Mouse (Mus musculus) liver, postnatal 0 days (tissue): Measurements from ENCODE around the gene Prkcq. TPM values are rescaled to one million over a fixed set of nuclear protein-coding genes. Genes with fewer than 3 reads are reported as not detected.
"Not testable (repeated sequence)": the region's sequence is repeated elsewhere in the genome, so short reads cannot be mapped to it uniquely, and the experiment has no call there.

ENCODE experiments used
- ATAC-seq: fragments of 200-750 bp; cut with Nextera tagmentation; 2 replicates; pipeline ENCODE4 v1.8.0; 2017; ENCODE audit warnings: mild to moderate bottlenecking, moderate library complexity
- DNase-seq: peaks from one replicate; pipeline ENCODE4 v3.0.0-alpha.2; 2016
- H3K27ac ChIP-seq: fragments of 300-500 bp; sonication (generic); 2 replicates; pipeline ENCODE4 v1.5.1; 2014; ENCODE audit warnings: antibody characterized with exemption, moderate library complexity, mild to moderate bottlenecking, low read depth
- H3K27me3 ChIP-seq: fragments of 300-500 bp; sonication (generic); 2 replicates; pipeline ENCODE4 v1.6.1; 2014; ENCODE audit warnings: low read length, control low read depth, mixed read lengths; ENCODE audit not compliant: insufficient read depth
- H3K36me3 ChIP-seq: fragments of 300-500 bp; sonication (generic); replicated peaks from 2 replicates; pipeline ENCODE4 v1.6.1; 2014; ENCODE audit warnings: mild to moderate bottlenecking, control low read depth, low read length, moderate library complexity, mixed read lengths; ENCODE audit not compliant: insufficient read depth
- H3K4me1 ChIP-seq: fragments of 300-500 bp; sonication (generic); 2 replicates; pipeline ENCODE4 v1.6.1; 2014; ENCODE audit warnings: antibody characterized with exemption, mild to moderate bottlenecking, control low read depth; ENCODE audit not compliant: insufficient read depth
- H3K4me2 ChIP-seq: fragments of 300-500 bp; sonication (generic); 2 replicates; pipeline ENCODE4 v1.6.1; 2014; ENCODE audit warnings: low read depth, mild to moderate bottlenecking, low read length, moderate library complexity, mixed read lengths
- H3K4me3 ChIP-seq: fragments of 300-500 bp; sonication (generic); 2 replicates; pipeline ENCODE4 v1.5.1; 2014; ENCODE audit warnings: low read depth, low read length
- H3K9ac ChIP-seq: fragments of 300-500 bp; sonication (generic); replicated peaks from 2 replicates; pipeline ENCODE4 v1.6.1; 2014; ENCODE audit warnings: mild to moderate bottlenecking, moderate library complexity
- H3K9me3 ChIP-seq: fragments of 300-500 bp; sonication (generic); 2 replicates; pipeline ENCODE4 v1.6.1; 2016; ENCODE audit warnings: mild to moderate bottlenecking, control low read depth, low read length, mixed read lengths
- CTCF ChIP-seq: sonication (generic); IDR thresholded peaks from 2 replicates; pipeline ENCODE4 v1.5.1; 2016; ENCODE audit warnings: antibody characterized with exemption, low read depth
- EP300 ChIP-seq: IDR thresholded peaks from 2 replicates; pipeline ENCODE4 v1.6.1; 2016; ENCODE audit warnings: antibody characterized with exemption, low read depth, mild to moderate bottlenecking
- WGBS: fragments of 180-500 bp; shearing (Covaris S2); extraction: QIAGEN DNeasy Blood & Tissue Kit; methylation state at CpG from one replicate; pipeline ENCODE4 v1.1.7; 2014; ENCODE audit not compliant: insufficient replicate concordance; 5-methylcytosine and 5-hydroxymethylcytosine counted together
- polyA plus RNA-seq: library from polyadenylated mRNA; unstranded; fragments of >200 nt; fragmentation: Nextera tagmentation; extraction: Ambion mirVana; gene quantifications from 2 replicates; pipeline ENCODE4 v1.2.1, GENCODE M21; 2015

Prkcq gene
- polyA plus RNA-seq, 1 experiment from 2014 or later, result 3.1 TPM

- Histone ChIP-seq H3K27ac (peak overlapping the region; percentile 75), H3K9me3 (no peaks in the 10 kb centered on the region)
- WGBS, result 13% methylated on average over 11 of the region's 11 CpGs
These were observed 159.9 kb downstream of the Prkcq start for GRCm38 (mm10) chr2:11331528-11332446.

GRCm38 (mm10) chr2:11332469-11332868 lies 160.6 kb downstream of the Prkcq start:
- H3K36me3 ChIP-seq, result no peaks in the 10 kb centered on the region
- 28% methylated on average over 4 of the region's 4 CpGs for WGBS
- no peak overlapping the region for H3K4me3 ChIP-seq
- ATAC-seq, result peak; percentile 47
- TF ChIP-seq CTCF (no peak), EP300 (peak; percentile 33; the same call in 1 of the 2 replicates)
- peak overlapping the region; percentile 75 for H3K27ac ChIP-seq
- H3K9ac ChIP-seq, result no peak overlapping the region
- no peaks in the 10 kb centered on the region for H3K9me3 ChIP-seq
- peak overlapping the region; percentile 50; the same call in 1 of the 2 replicates for H3K4me2 ChIP-seq
- no peaks in the 10 kb centered on the region for H3K27me3 ChIP-seq
- DNase-seq, result peak; percentile 47
- peaks cover 14% of the 10 kb centered on the region for H3K4me1 ChIP-seq

More at GRCm38 (mm10) chr2:11331528-11332446, 159.9 kb downstream of the Prkcq start:
- no peaks in the 10 kb centered on the region for H3K36me3 ChIP-seq
- no peak overlapping the region for H3K4me3 ChIP-seq
- DNase-seq (peak; percentile 82), ATAC-seq (peak; percentile 90)
- TF ChIP-seq EP300 (0 out of 2 replicates have a peak, but pooled peaks have one; percentile 19), CTCF (peak; percentile 99)
- H3K27me3 ChIP-seq, result no peaks in the 10 kb centered on the region
- peaks cover 14% of the 10 kb centered on the region for H3K4me1 ChIP-seq
- H3K4me2 ChIP-seq, result no peak overlapping the region
- H3K9ac ChIP-seq, result no peak overlapping the region

GRCm38 (mm10) chr2:11333301-11334017 lies 161.6 kb downstream of the Prkcq start:
- Histone ChIP-seq H3K4me1 (peaks cover 14% of the 10 kb centered on the region), H3K27ac (peak overlapping the region; percentile 75), H3K9me3 (no peaks in the 10 kb centered on the region), H3K36me3 (no peaks in the 10 kb centered on the region), H3K27me3 (no peaks in the 10 kb centered on the region), H3K9ac (no peak overlapping the region), H3K4me3 (no peak overlapping the region), H3K4me2 (peak overlapping the region; percentile 50)
- WGBS, result 42% methylated on average over 14 of the region's 14 CpGs
- no peak for ATAC-seq
- DNase-seq, result peak; percentile 60
- TF ChIP-seq CTCF (no peak), EP300 (no peak)

GRCm38 (mm10) chr2:11336320-11336719 lies 164.4 kb downstream of the Prkcq start:
- peaks cover 14% of the 10 kb centered on the region for H3K4me1 ChIP-seq
- TF ChIP-seq EP300, result no peak
- no peak for TF ChIP-seq CTCF
- no peak overlapping the region for H3K9ac ChIP-seq
- ATAC-seq (no peak), DNase-seq (no peak)
- no peaks in the 10 kb centered on the region for H3K36me3 ChIP-seq
- no peaks in the 10 kb centered on the region for H3K9me3 ChIP-seq
- WGBS, result 18% methylated on average over 8 of the region's 8 CpGs
- H3K27me3 ChIP-seq, result no peaks in the 10 kb centered on the region
- no peak overlapping the region for H3K4me2 ChIP-seq
- no peak overlapping the region for H3K4me3 ChIP-seq
- no peak overlapping the region for H3K27ac ChIP-seq

GRCm38 (mm10) chr2:11338931-11339839 lies 167.3 kb downstream of the Prkcq start:
- H3K27me3 ChIP-seq, result no peaks in the 10 kb centered on the region
- TF ChIP-seq CTCF (no peak), EP300 (no peak)
- no peaks in the 10 kb centered on the region; the same call in 1 of the 2 replicates for H3K4me1 ChIP-seq
- DNase-seq (no peak), ATAC-seq (no peak)
- H3K27ac ChIP-seq, result no peak overlapping the region
- H3K9me3 ChIP-seq, result no peaks in the 10 kb centered on the region
- no peaks in the 10 kb centered on the region for H3K36me3 ChIP-seq
- H3K9ac ChIP-seq, result no peak overlapping the region
- 55% methylated on average over 14 of the region's 14 CpGs for WGBS
- no peak overlapping the region for H3K4me2 ChIP-seq
- H3K4me3 ChIP-seq, result no peak overlapping the region

GRCm38 (mm10) chr2:11344691-11345090 lies 172.8 kb downstream of the Prkcq start:
- ATAC-seq, result no peak
- no peak overlapping the region for H3K4me2 ChIP-seq
- no peak for TF ChIP-seq CTCF
- no peak for TF ChIP-seq EP300
- 77% methylated on average over 3 of the region's 3 CpGs for WGBS
- no peak overlapping the region for H3K9ac ChIP-seq
- no peak overlapping the region for H3K27ac ChIP-seq
- no peaks in the 10 kb centered on the region for H3K4me1 ChIP-seq
- H3K36me3 ChIP-seq, result no peaks in the 10 kb centered on the region
- no peaks in the 10 kb centered on the region for H3K27me3 ChIP-seq
- DNase-seq, result no peak
- H3K4me3 ChIP-seq, result no peak overlapping the region
- H3K9me3 ChIP-seq, result no peaks in the 10 kb centered on the region

- H3K9ac ChIP-seq, H3K9me3 ChIP-seq: not testable (repeated sequence)
- WGBS, result 86% methylated on average over 6 of the region's 6 CpGs
These were observed 174.5 kb downstream of the Prkcq start for GRCm38 (mm10) chr2:11346419-11346818.

More at GRCm38 (mm10) chr2:11346419-11346818, 174.5 kb downstream of the Prkcq start:
- H3K4me2 ChIP-seq, H3K4me3 ChIP-seq, H3K4me1 ChIP-seq, ATAC-seq, DNase-seq, H3K36me3 ChIP-seq, H3K27me3 ChIP-seq, H3K27ac ChIP-seq: not testable (repeated sequence)
